Comparison of ENCODE assay signal across 11 mouse cellular contexts in the genomic region with DNA sequence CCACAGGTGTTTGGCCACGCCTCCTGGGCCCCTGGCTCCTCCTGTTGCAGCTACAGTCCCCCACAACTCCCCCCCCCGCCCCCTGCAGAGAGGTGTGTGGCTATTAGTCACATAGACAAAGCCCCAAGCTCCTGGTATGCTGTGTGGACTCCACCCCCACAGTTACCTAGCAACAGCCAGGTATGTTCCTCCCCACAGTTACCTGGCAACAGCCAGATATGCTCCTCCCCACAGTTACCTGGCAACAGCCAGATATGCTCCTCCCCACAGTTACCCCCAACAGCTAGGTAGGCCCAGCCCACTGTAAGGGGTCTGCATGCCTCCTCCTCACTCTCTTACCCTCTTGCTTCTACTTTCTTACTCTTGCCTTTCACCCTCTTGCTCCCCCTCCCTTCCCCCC. TPM values are rescaled to one million over a fixed set of nuclear protein-coding genes. Genes with fewer than 3 reads are reported as not detected.
A peak's percentile ranks its signal among the peaks of the same experiment; 100 is the strongest.
DNase-seq lines count a peak whose midpoint lies in the region; ATAC-seq lines count a peak whose summit lies in the region.
"Had no signal": no experiment of that assay in that cellular context is flagged by ENCODE, and none has a peak within 500 bp of the region (broad histone marks: within the 10 kb centered on the region; RNA-seq: fewer than 3 reads in every experiment).

No protein-coding gene starts in this region.

- H3K27ac ChIP-seq in kidney, embryonic 15.5 days, result no peak overlapping the region
- H3K27ac ChIP-seq in hindbrain, embryonic 15.5 days (replicated peaks), result no peak overlapping the region
- no peak overlapping the region for H3K27ac ChIP-seq in neural tube, embryonic 12.5 days
- H3K27ac ChIP-seq: macrophage had no signal

- WGBS in kidney, embryonic 15.5 days, result 0% methylated on average over 1 of the region's 2 CpGs
- WGBS in hindbrain, embryonic 15.5 days, result no CpG with 5 or more reads among the region's 2 CpGs
- WGBS in neural tube, embryonic 12.5 days, result 0% methylated on average over 2 of the region's 2 CpGs

- no peak overlapping the region for H3K4me3 ChIP-seq in kidney, embryonic 15.5 days (replicated peaks)
- no peak overlapping the region for H3K4me3 ChIP-seq in hindbrain, embryonic 15.5 days
- H3K4me3 ChIP-seq in neural tube, embryonic 12.5 days, result no peak overlapping the region

- no peaks in the 10 kb centered on the region for H3K27me3 ChIP-seq in kidney, embryonic 15.5 days
- no peaks in the 10 kb centered on the region for H3K27me3 ChIP-seq in hindbrain, embryonic 15.5 days
- no peaks in the 10 kb centered on the region for H3K27me3 ChIP-seq in neural tube, embryonic 12.5 days (replicated peaks)

- H3K36me3 ChIP-seq in kidney, embryonic 15.5 days, result no peaks in the 10 kb centered on the region
- H3K36me3 ChIP-seq in hindbrain, embryonic 15.5 days, result no peaks in the 10 kb centered on the region
- no peaks in the 10 kb centered on the region for H3K36me3 ChIP-seq in neural tube, embryonic 12.5 days

- H3K9ac ChIP-seq in kidney, embryonic 15.5 days, result no peak overlapping the region
- H3K9ac ChIP-seq in hindbrain, embryonic 15.5 days, result no peak overlapping the region
- no peak overlapping the region for H3K9ac ChIP-seq in neural tube, embryonic 12.5 days

- no peaks in the 10 kb centered on the region for H3K4me1 ChIP-seq in kidney, embryonic 15.5 days
- 0 out of 2 replicates have a peak, but pooled peaks cover 5% of the 10 kb centered on the region for H3K4me1 ChIP-seq in hindbrain, embryonic 15.5 days (replicated peaks)
- no peaks in the 10 kb centered on the region for H3K4me1 ChIP-seq in neural tube, embryonic 12.5 days

- H3K9me3 ChIP-seq in kidney, embryonic 15.5 days (replicated peaks), result no peaks in the 10 kb centered on the region
- no peaks in the 10 kb centered on the region for H3K9me3 ChIP-seq in hindbrain, embryonic 15.5 days
- no peaks in the 10 kb centered on the region for H3K9me3 ChIP-seq in neural tube, embryonic 12.5 days

- no peak for DNase-seq in kidney, postnatal 14 days
- DNase-seq in ZHBTc4 (ENCODE audit: low read depth, low spot score) (peak; percentile 93), liver (no peak)
- no peak for DNase-seq in frontal cortex, postnatal 25 days (ENCODE audit: low spot score in 2 of 2)

- no peak overlapping the region for H3K4me2 ChIP-seq in kidney, embryonic 15.5 days
- no peak overlapping the region for H3K4me2 ChIP-seq in hindbrain, embryonic 15.5 days
- H3K4me2 ChIP-seq in neural tube, embryonic 12.5 days (replicated peaks), result no peak overlapping the region

- ATAC-seq in kidney, embryonic 15.5 days (replicated peaks; ENCODE audit: low FRiP score), result peak; percentile 50; the same call in 1 of the 2 replicates
- peak; percentile 55; the same call in 1 of the 2 replicates for ATAC-seq in hindbrain, embryonic 15.5 days (ENCODE audit: low FRiP score, low read depth)
- peak; percentile 49; the same call in 1 of the 2 replicates for ATAC-seq in neural tube, embryonic 12.5 days (ENCODE audit: low FRiP score, low read depth)
- ATAC-seq in activated CD4-positive, CD25-positive, alpha-beta regulatory T cell, adult 4 months, result no peak
- ATAC-seq: inflammation-experienced regulatory T-cells, adult 6 months had no signal

RNA-seq across cellular contexts. Expression of gene Ntsr2, which starts 11.8 kb away (rescaled TPM):
- polyA plus RNA-seq in kidney, embryonic 15.5 days (2015; fragmentation: Nextera tagmentation; extraction: Ambion mirVana), result 0.26 and 0.46 TPM in 2 replicates
- polyA plus RNA-seq in hindbrain, embryonic 15.5 days (2015; fragmentation: Nextera tagmentation; extraction: Ambion mirVana), result 3.8 and 4.5 TPM in 2 replicates
- 0.18 and 0.35 TPM in 2 replicates for polyA plus RNA-seq in neural tube, embryonic 12.5 days (2016; fragmentation: Nextera tagmentation; extraction: Ambion mirVana)
- not detected for polyA plus RNA-seq in activated CD4-positive, CD25-positive, alpha-beta regulatory T cell, adult 4 months (2017; shearing (Covaris generic))
- polyA plus RNA-seq: C2C12; inflammation-experienced regulatory T-cells, adult 6 months; macrophage had no signal

RNA-seq across cellular contexts. Expression of gene Lpin1, which starts 54.3 kb away (rescaled TPM):
- 5.5 and 6.8 TPM in 2 replicates for polyA plus RNA-seq in kidney, embryonic 15.5 days (2015; fragmentation: Nextera tagmentation; extraction: Ambion mirVana)
- polyA plus RNA-seq in hindbrain, embryonic 15.5 days (2015; fragmentation: Nextera tagmentation; extraction: Ambion mirVana), result 15.9 and 17.0 TPM in 2 replicates
- 15.2 and 15.6 TPM in 2 replicates for polyA plus RNA-seq in neural tube, embryonic 12.5 days (2016; fragmentation: Nextera tagmentation; extraction: Ambion mirVana)
- polyA plus RNA-seq in activated CD4-positive, CD25-positive, alpha-beta regulatory T cell, adult 4 months (2017; shearing (Covaris generic)), result 10 to 100 TPM; 10.9 to 12.0 TPM
